15 mouse cellular contexts compared by ENCODE assay signal in genomic region chr3:153313583-153313982, GRCm38 (mm10).
DNase-seq lines count a peak whose midpoint lies in the region; ATAC-seq and TF ChIP-seq lines count a peak whose summit lies in the region.
"Had no signal": no experiment of that assay in that cellular context is flagged by ENCODE, and none has a peak within 500 bp of the region (broad histone marks: within the 10 kb centered on the region; RNA-seq: fewer than 3 reads in every experiment).

No protein-coding gene starts in this region.

- no peaks in the 10 kb centered on the region for H3K36me3 ChIP-seq in E14TG2a.4 (ENCODE audit: insufficient read depth, low read length)
- H3K36me3 ChIP-seq: embryonic facial prominence, embryonic 12.5 days; hindbrain, embryonic 12.5 days; limb, embryonic 15.5 days; lung, embryonic 15.5 days had no signal

- TF ChIP-seq CTCF in E14TG2a.4 (conservative IDR thresholded peaks at IDR 0.05; ENCODE audit: low read length) = no peak

- 0 out of 2 replicates have a peak overlapping the region, but pooled peaks have one; percentile 35 for H3K4me3 ChIP-seq in E14TG2a.4 (replicated peaks; ENCODE audit: low read length)
- H3K4me3 ChIP-seq: embryonic facial prominence, embryonic 12.5 days; hindbrain, embryonic 12.5 days; limb, embryonic 15.5 days; lung, embryonic 15.5 days had no signal

- ATAC-seq in granulocyte monocyte progenitor cell, adult 5-6 weeks (replicated peaks; ENCODE audit: poor library complexity, severe bottlenecking) = peak; percentile 96
- ATAC-seq: forebrain, embryonic 16.5 days had no signal

- H3K4me1 ChIP-seq in E14TG2a.4 (replicated peaks; ENCODE audit: low read depth, low read length) = peaks cover 10% of the 10 kb centered on the region
- H3K4me1 ChIP-seq: embryonic facial prominence, embryonic 12.5 days; hindbrain, embryonic 12.5 days; limb, embryonic 15.5 days; lung, embryonic 15.5 days had no signal

- H3K9me3 ChIP-seq in E14TG2a.4 (ENCODE audit: low read length) = no peaks in the 10 kb centered on the region
- H3K9me3 ChIP-seq: embryonic facial prominence, embryonic 12.5 days; G1E; hindbrain, embryonic 12.5 days; limb, embryonic 15.5 days; lung, embryonic 15.5 days had no signal

- peak; percentile 48 for DNase-seq in heart, adult 11 months
- DNase-seq in heart, adult 9 months (ENCODE audit: low spot score in 2 of 2) = no peak
- DNase-seq in naive thymus-derived CD4-positive, alpha-beta T cell, adult 2 months (ENCODE audit: low read depth) = peak; percentile 12
- no peak for DNase-seq in adrenal gland, adult 8-10 months
- no peak for DNase-seq in gastrocnemius, postnatal 25 days
- DNase-seq: heart, adult 18-20 months; layer of hippocampus, postnatal 36 days had no signal

- no peaks in the 10 kb centered on the region for H3K27me3 ChIP-seq in E14TG2a.4 (ENCODE audit: insufficient read depth, low read length)
- H3K27me3 ChIP-seq: embryonic facial prominence, embryonic 12.5 days; hindbrain, embryonic 12.5 days; limb, embryonic 15.5 days; lung, embryonic 15.5 days had no signal

Comparison
In these comparisons a context has a peak if more than half of its experiments do, and no peak if none do; other contexts are left out.
1. DNase-seq: peak in heart, adult 11 months (single experiment) and naive thymus-derived CD4-positive, alpha-beta T cell, adult 2 months (single experiment); none in heart, adult 9 months (0 of 2), adrenal gland, adult 8-10 months (single experiment) and gastrocnemius, postnatal 25 days (single experiment).